Comparison of ENCODE assay signal across 7 mouse cellular contexts in the genomic region with DNA sequence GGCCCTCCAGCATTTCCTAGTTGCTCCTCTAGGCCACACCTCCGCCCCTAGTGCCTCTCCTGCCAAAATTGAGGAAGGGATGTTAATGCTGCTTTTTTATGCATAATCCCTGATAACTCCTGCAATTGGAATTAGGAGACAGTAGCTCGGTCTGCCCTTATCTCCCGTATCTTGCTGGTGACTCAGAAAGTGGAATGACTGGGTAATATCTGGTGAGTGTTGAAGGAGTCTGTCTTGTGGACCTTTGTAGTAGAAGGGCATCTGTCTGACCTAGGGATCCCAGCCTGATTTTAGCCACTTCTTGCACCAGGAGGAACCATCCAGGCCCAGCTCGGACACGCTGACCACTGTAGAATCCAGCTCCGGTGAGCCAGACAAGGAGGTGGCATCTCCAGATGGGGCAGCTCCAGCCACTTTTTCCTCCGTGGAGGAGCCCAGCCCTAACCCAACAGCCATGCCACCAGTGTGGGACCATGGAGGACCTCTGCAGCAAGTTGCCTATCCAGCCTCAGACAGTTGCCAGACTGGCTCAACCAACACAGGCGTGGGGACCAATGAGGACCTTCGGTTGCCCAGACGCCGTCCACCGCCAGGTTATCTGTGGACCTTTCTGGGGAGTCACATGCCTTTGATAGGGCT. TPM values are rescaled to one million over a fixed set of nuclear protein-coding genes. Genes with fewer than 3 reads are reported as not detected.
DNase-seq lines count a peak whose midpoint lies in the region; ATAC-seq and TF ChIP-seq lines count a peak whose summit lies in the region.

No protein-coding gene starts in this region.

- peak overlapping the region; percentile 71 for H3K4me3 ChIP-seq in lung, postnatal 0 days (ENCODE audit: low read depth, low read length)
- H3K4me3 ChIP-seq in embryonic facial prominence, embryonic 10.5 days: peak overlapping the region; percentile 79
- peak overlapping the region; percentile 71 for H3K4me3 ChIP-seq in heart, postnatal 0 days (ENCODE audit: low read depth, low read length)
- H3K4me3 ChIP-seq in midbrain, embryonic 10.5 days: peak overlapping the region; percentile 77

- no peak for TF ChIP-seq EP300 in lung, postnatal 0 days (IDR thresholded peaks at IDR 0.05)
- no peak for TF ChIP-seq EP300 in heart, postnatal 0 days (IDR thresholded peaks at IDR 0.05; ENCODE audit: low read depth)

- 53% methylated on average over 12 of the region's 12 CpGs for WGBS in lung, postnatal 0 days
- 76% methylated on average over 12 of the region's 12 CpGs for WGBS in embryonic facial prominence, embryonic 10.5 days
- 55% methylated on average over 12 of the region's 12 CpGs for WGBS in heart, postnatal 0 days
- 78% methylated on average over 12 of the region's 12 CpGs for WGBS in midbrain, embryonic 10.5 days

- H3K4me2 ChIP-seq in lung, postnatal 0 days (replicated peaks; ENCODE audit: low read depth, low read length): peak overlapping the region; percentile 78
- peak overlapping the region; percentile 67 for H3K4me2 ChIP-seq in heart, postnatal 0 days (ENCODE audit: low read depth, low read length)

- no peaks in the 10 kb centered on the region for H3K9me3 ChIP-seq in lung, postnatal 0 days (ENCODE audit: low read length)
- H3K9me3 ChIP-seq in embryonic facial prominence, embryonic 10.5 days: no peaks in the 10 kb centered on the region
- no peaks in the 10 kb centered on the region for H3K9me3 ChIP-seq in heart, postnatal 0 days (replicated peaks; ENCODE audit: control insufficient read depth, low read length)
- no peaks in the 10 kb centered on the region for H3K9me3 ChIP-seq in midbrain, embryonic 10.5 days (replicated peaks)

- H3K9ac ChIP-seq in lung, postnatal 0 days (replicated peaks; ENCODE audit: low read depth): peak overlapping the region; percentile 65
- H3K9ac ChIP-seq in heart, postnatal 0 days (replicated peaks; ENCODE audit: low read depth, low read length): peak overlapping the region; percentile 70

- H3K4me1 ChIP-seq in lung, postnatal 0 days (ENCODE audit: insufficient read depth, low read depth, low read length): peaks cover 6% of the 10 kb centered on the region; the same call in 1 of the 2 replicates
- peaks cover 24% of the 10 kb centered on the region for H3K4me1 ChIP-seq in embryonic facial prominence, embryonic 10.5 days
- peaks cover 15% of the 10 kb centered on the region; the same call in 1 of the 2 replicates for H3K4me1 ChIP-seq in heart, postnatal 0 days (ENCODE audit: control insufficient read depth, insufficient read depth)
- H3K4me1 ChIP-seq in midbrain, embryonic 10.5 days: peaks cover 26% of the 10 kb centered on the region

- no peak for DNase-seq in lung, postnatal 0 days (ENCODE audit: low spot score)
- DNase-seq in lung, postnatal 10 days: no peak
- DNase-seq in embryonic facial prominence, embryonic 10.5 days (ENCODE audit: low spot score): no peak
- DNase-seq in heart, postnatal 0 days (ENCODE audit: low spot score): no peak
- no peak for DNase-seq in midbrain, embryonic 10.5 days (ENCODE audit: low spot score)
- no peak for DNase-seq in adrenal gland, postnatal 25 days
- no peak for DNase-seq in natural killer cell, adult 2 months (ENCODE audit: low spot score in 2 of 2)

- no peak; the same call in 1 of the 2 replicates for TF ChIP-seq CTCF in lung, postnatal 0 days (IDR thresholded peaks at IDR 0.05)
- TF ChIP-seq CTCF in heart, postnatal 0 days (IDR thresholded peaks at IDR 0.05; ENCODE audit: low read depth): no peak

- no peaks in the 10 kb centered on the region; the same call in 1 of the 2 replicates for H3K36me3 ChIP-seq in lung, postnatal 0 days (ENCODE audit: insufficient read depth, low read length)
- H3K36me3 ChIP-seq in embryonic facial prominence, embryonic 10.5 days (replicated peaks): peaks cover 41% of the 10 kb centered on the region
- H3K36me3 ChIP-seq in heart, postnatal 0 days (replicated peaks; ENCODE audit: control insufficient read depth, insufficient read depth, low read length): 0 out of 2 replicates have a peak, but pooled peaks cover 5% of the 10 kb centered on the region
- peaks cover 39% of the 10 kb centered on the region for H3K36me3 ChIP-seq in midbrain, embryonic 10.5 days

- H3K27ac ChIP-seq in lung, postnatal 0 days (ENCODE audit: low read length): peak overlapping the region; percentile 95; the same call in 1 of the 2 replicates
- H3K27ac ChIP-seq in embryonic facial prominence, embryonic 10.5 days (replicated peaks): peak overlapping the region; percentile 99
- H3K27ac ChIP-seq in heart, postnatal 0 days (ENCODE audit: low read depth): peak overlapping the region; percentile 97
- H3K27ac ChIP-seq in midbrain, embryonic 10.5 days (replicated peaks): peak overlapping the region; percentile 98

- H3K27me3 ChIP-seq in lung, postnatal 0 days (replicated peaks; ENCODE audit: insufficient read depth, low read length): no peaks in the 10 kb centered on the region
- no peaks in the 10 kb centered on the region for H3K27me3 ChIP-seq in embryonic facial prominence, embryonic 10.5 days (replicated peaks; ENCODE audit: low read depth, poor library complexity, severe bottlenecking)
- no peaks in the 10 kb centered on the region for H3K27me3 ChIP-seq in heart, postnatal 0 days (ENCODE audit: control insufficient read depth, insufficient read depth, low read length)
- H3K27me3 ChIP-seq in midbrain, embryonic 10.5 days (ENCODE audit: low read depth, poor library complexity, severe bottlenecking): no peaks in the 10 kb centered on the region

- ATAC-seq in lung, postnatal 0 days: no peak; the same call in 1 of the 2 replicates
- ATAC-seq in heart, postnatal 0 days (ENCODE audit: insufficient read depth, low read depth): no peak

RNA-seq across cellular contexts. Expression of gene Zfp414, which starts 0.7 kb away (rescaled TPM):
- polyA plus RNA-seq in lung, postnatal 0 days (2015; fragmentation: Nextera tagmentation; extraction: Ambion mirVana): 30.5 and 34.2 TPM in 2 replicates
- polyA plus RNA-seq in embryonic facial prominence, embryonic 10.5 days (2016; fragmentation: Nextera tagmentation; extraction: Ambion mirVana): 53.4 and 58.1 TPM in 2 replicates
- total RNA-seq in heart, postnatal 0 days (2014; rRNA removed; ENCODE audit: low replicate concordance): 29.0 and 39.9 TPM in 2 replicates
- polyA plus RNA-seq in heart, postnatal 0 days (2015; fragmentation: Nextera tagmentation; extraction: Ambion mirVana): 20.3 and 21.4 TPM in 2 replicates
- polyA plus RNA-seq in midbrain, embryonic 10.5 days (2016; fragmentation: Nextera tagmentation; extraction: Ambion mirVana): 54.3 and 67.0 TPM in 2 replicates
- total RNA-seq in adrenal gland, postnatal 25 days (2021): 41.1 and 49.7 TPM in 2 replicates

RNA-seq across cellular contexts. Expression of gene Pram1, which starts 8.2 kb away (rescaled TPM):
- 1.00 and 1.3 TPM in 2 replicates for polyA plus RNA-seq in lung, postnatal 0 days (2015; fragmentation: Nextera tagmentation; extraction: Ambion mirVana)
- polyA plus RNA-seq in embryonic facial prominence, embryonic 10.5 days (2016; fragmentation: Nextera tagmentation; extraction: Ambion mirVana): 0.55 and 0.65 TPM in 2 replicates
- total RNA-seq in heart, postnatal 0 days (2014; rRNA removed; ENCODE audit: low replicate concordance): not detected in 2 replicates
- 0.08 and 0.29 TPM in 2 replicates for polyA plus RNA-seq in heart, postnatal 0 days (2015; fragmentation: Nextera tagmentation; extraction: Ambion mirVana)
- 0.22 and 0.30 TPM in 2 replicates for polyA plus RNA-seq in midbrain, embryonic 10.5 days (2016; fragmentation: Nextera tagmentation; extraction: Ambion mirVana)
- total RNA-seq in adrenal gland, postnatal 25 days (2021): 0.67 and 0.97 TPM in 2 replicates

RNA-seq across cellular contexts. Expression of gene Hnrnpm, which starts 57.1 kb away (rescaled TPM):
- polyA plus RNA-seq in lung, postnatal 0 days (2015; fragmentation: Nextera tagmentation; extraction: Ambion mirVana): 112 and 146 TPM in 2 replicates
- 567 and 569 TPM in 2 replicates for polyA plus RNA-seq in embryonic facial prominence, embryonic 10.5 days (2016; fragmentation: Nextera tagmentation; extraction: Ambion mirVana)
- total RNA-seq in heart, postnatal 0 days (2014; rRNA removed; ENCODE audit: low replicate concordance): 47.1 and 54.3 TPM in 2 replicates
- polyA plus RNA-seq in heart, postnatal 0 days (2015; fragmentation: Nextera tagmentation; extraction: Ambion mirVana): 139 and 151 TPM in 2 replicates
- polyA plus RNA-seq in midbrain, embryonic 10.5 days (2016; fragmentation: Nextera tagmentation; extraction: Ambion mirVana): 511 and 521 TPM in 2 replicates
- 202 and 208 TPM in 2 replicates for total RNA-seq in adrenal gland, postnatal 25 days (2021)
